Mouse (Mus musculus): ENCODE measurements around the gene Sorbs1.

The Sorbs1 gene

DNA sequence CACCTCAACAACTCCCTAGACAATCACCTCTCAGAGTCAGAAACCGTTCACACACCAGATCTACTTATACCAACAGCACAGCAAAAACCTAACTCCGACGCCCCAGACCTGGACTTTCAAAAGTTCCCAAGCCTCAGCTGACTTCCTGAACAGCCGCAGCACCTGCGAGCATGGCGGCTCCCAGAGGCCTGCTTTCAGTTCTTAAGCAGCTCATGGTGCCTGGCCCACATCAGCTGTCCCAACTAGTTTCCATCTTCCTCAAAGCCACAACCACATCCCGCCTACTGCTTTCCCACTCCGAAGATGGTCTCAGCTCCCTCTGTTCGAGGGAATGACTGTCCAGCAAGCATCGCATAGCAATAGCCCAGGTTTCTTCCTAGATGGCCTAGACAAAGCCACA lies 74.7 kb downstream of the Sorbs1 start:
- no peak for DNase-seq (ENCODE audit: low read depth in 2 of 2, low spot score in 2 of 2)

DNA sequence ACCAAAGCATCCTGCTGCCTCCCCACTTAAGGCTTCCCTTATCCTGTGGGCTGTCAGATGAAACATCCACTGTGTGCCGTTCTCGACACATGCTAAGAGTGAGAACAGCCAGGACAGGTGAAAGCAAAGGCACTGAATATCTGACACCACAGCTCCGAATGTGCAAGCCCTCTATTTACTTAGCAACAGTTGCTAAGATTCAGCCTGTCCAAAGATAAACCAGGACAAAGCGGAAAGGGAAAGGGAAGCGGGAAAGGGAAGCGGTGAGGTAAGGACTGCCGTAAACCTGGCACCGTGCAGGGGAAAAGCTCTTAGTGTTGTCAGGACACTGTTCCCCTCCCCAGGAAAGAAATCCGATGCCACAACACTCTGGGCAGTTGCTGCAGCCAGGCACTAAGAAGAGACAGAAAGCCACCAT lies 75.9 kb downstream of the Sorbs1 start:
- DNase-seq (ENCODE audit: low read depth in 2 of 2, low spot score in 2 of 2), result no peak

DNA sequence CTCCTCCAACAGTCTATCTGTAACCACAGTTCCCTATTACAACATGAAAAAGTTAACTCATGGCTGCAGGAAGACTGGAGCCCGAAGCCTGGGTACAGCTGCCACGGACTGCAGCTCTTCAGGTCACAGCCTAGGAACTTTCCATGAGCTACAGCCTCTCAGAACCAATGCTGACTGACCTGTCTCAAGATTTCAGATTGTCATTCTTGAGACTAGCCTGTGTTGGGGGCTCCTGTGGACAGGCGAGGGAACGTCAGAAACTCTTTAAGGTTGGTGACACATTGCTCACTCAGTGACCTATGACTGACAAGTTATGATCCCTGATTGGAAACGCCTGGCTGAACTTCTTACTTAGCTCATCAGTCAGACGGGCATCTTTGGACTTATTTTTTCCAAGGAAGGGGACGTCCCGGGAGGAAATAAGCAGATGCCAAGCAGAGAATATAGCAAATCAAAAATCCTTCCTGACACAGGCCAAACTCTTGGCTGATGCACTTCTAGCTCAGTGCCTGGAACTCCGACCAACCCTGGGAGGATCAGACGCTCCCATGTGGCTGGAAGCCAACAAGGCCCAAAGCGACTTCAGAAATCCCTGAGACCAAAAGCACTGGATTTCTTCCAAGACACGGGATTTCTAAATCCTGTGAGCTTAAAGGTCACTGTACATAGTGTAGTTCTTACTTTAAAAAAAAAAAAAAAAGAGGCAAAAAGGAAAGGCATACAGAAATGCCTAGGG lies 76.9 kb downstream of the Sorbs1 start:
- no peak for DNase-seq (ENCODE audit: low read depth in 2 of 2, low spot score in 2 of 2)

DNA sequence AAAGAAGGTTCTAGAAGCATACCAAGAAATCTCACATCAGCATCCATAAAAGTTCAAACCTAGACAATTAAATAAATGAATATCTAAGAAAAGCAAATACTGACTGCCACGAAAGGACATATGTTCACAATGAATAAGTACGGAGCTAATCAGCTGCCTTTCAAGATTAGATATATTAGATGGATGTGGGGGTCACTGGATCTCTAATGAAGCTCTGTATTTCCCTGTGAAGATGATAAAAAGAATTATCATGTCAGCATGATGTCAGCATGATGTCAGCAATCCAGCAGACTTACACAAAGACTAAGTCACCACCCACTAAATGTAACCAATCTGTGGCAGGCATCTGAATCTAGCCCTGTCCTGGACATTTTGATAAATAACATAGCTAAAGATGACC lies 77.8 kb downstream of the Sorbs1 start:
- no peak for DNase-seq (ENCODE audit: low read depth in 2 of 2, low spot score in 2 of 2)

- DNase-seq (ENCODE audit: low read depth in 2 of 2, low spot score in 2 of 2), result no peak
Observed at GRCm38 (mm10) chr19:40435045-40435444, 78.5 kb downstream of the Sorbs1 start.

GRCm38 (mm10) chr19:40434042-40434869 lies 79.3 kb downstream of the Sorbs1 start:
- no peak for DNase-seq (ENCODE audit: low read depth in 2 of 2, low spot score in 2 of 2)

DNA sequence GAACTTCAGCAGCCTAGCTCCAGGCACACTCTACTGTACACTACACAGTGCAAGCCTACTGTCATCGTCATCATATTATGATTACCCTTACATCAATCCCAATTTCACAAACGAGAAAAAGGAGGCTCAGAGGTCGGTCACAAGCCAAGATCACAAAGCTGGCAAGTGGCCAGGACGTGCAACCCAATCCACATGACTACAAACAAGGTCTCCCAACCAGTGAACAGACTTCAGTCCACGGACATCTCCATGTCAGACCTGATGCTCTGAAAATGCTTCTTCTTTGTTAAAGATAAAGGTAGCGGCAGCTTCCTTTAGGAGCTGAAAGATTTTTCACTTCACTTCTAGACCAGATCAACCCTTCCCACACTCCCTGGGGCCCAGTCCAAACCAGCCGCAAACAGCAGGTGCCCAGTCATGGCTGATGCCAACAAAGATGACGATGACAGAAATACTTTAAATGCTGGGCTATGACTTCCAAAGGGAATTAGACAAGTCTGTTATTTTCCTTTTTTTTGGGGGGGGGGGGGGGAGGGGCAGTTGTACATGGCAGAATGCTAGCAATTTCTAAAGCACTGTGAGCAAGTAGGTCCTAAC lies 80.2 kb downstream of the Sorbs1 start:
- no peak for DNase-seq (ENCODE audit: low read depth in 2 of 2, low spot score in 2 of 2)

- DNase-seq (ENCODE audit: low read depth in 2 of 2, low spot score in 2 of 2), result no peak
Observed at GRCm38 (mm10) chr19:40431969-40432368, 81.6 kb downstream of the Sorbs1 start.

GRCm38 (mm10) chr19:40429572-40429971 lies 84.0 kb downstream of the Sorbs1 start:
- DNase-seq (ENCODE audit: low read depth in 2 of 2, low spot score in 2 of 2), result no peak

DNA sequence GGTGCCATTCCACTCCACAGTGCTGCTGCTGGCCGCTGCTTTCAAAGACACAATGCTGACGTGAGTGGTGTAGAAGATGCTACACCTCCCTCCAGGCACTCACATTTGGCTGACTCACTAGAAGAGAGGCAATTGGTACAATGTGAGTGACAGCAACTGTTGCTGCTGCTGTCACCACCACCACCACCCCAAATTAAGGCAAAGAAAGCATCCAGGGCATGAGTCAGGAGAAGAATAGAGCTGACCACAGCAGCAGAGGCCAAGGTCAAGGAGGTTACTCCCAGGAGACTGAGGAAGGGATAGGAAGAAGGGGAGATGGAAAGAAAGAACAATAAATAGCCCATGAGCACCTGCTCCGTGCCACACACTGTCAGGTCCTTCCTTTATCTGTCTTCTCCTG lies 84.4 kb downstream of the Sorbs1 start:
- DNase-seq (ENCODE audit: low read depth in 2 of 2, low spot score in 2 of 2), result no peak

DNA sequence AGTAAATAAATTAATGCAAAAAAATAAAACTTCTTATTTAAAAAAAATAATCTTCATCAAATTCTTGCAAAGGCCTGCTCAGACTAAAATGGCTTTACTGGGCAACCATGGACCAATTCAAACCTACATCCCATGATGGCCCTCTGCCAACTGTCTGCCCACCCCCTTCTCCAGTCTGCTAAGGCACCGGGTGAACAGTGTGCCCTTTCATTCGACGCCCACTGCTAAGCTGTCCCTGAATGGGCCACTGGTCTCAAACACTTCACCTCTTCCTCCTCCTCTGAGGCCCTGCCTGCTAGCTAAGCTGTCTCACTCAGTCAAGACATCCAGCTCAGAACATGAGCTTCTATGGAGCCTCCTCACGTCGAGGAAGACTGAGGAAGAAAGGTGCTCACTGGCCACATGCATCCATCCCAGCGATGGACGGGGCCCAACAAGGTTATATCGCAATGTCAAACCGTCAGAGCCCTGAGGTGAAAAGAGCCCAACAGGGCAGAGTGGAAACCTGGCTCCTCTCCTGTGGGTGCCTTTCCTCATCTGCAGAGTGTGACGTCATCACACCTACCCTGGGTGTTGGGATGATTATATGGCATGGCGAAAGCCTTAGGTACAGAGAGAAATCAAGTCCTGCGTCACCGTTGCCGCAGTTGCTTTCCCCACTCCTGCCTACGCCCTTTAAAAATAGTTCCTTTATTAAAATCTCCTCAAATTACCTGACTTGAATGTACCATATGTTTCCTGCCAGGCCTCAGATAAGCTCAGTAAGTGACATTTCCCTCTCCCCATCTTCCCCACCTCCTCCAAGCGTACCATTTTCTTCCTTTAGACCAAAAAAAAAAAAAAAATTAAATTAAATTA lies 87.2 kb downstream of the Sorbs1 start:
- DNase-seq (ENCODE audit: low read depth in 2 of 2, low spot score in 2 of 2), result no peak

- no peak for DNase-seq (ENCODE audit: low read depth in 2 of 2, low spot score in 2 of 2)
Observed at GRCm38 (mm10) chr19:40425326-40425725, 88.3 kb downstream of the Sorbs1 start.

GRCm38 (mm10) chr19:40421037-40421436 lies 92.5 kb downstream of the Sorbs1 start:
- DNase-seq (ENCODE audit: low read depth in 2 of 2, low spot score in 2 of 2), result no peak

GRCm38 (mm10) chr19:40419315-40419714 lies 94.3 kb downstream of the Sorbs1 start:
- DNase-seq (ENCODE audit: low read depth in 2 of 2, low spot score in 2 of 2), result no peak

GRCm38 (mm10) chr19:40417155-40417821 lies 96.3 kb downstream of the Sorbs1 start:
- DNase-seq (ENCODE audit: low read depth in 2 of 2, low spot score in 2 of 2), result no peak

DNA sequence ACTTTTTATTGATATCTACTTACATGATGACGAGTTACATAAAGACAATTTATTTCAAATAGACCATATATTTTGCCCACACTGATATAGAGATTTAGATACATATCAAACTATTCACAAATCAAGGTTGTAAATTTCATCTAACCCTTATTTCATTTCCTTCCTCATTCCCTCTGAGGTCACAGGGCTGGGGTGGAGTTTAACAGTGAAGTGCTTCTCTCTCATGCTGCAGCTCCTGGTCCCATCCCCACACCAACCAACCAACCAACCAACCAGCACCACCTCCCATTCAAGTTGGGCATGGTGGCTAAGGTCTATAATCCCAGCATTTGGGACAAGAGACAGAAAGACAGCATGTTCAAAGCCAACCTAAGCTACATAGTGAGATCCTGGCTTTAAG lies 97.9 kb downstream of the Sorbs1 start:
- DNase-seq (ENCODE audit: low read depth in 2 of 2, low spot score in 2 of 2), result no peak

DNA sequence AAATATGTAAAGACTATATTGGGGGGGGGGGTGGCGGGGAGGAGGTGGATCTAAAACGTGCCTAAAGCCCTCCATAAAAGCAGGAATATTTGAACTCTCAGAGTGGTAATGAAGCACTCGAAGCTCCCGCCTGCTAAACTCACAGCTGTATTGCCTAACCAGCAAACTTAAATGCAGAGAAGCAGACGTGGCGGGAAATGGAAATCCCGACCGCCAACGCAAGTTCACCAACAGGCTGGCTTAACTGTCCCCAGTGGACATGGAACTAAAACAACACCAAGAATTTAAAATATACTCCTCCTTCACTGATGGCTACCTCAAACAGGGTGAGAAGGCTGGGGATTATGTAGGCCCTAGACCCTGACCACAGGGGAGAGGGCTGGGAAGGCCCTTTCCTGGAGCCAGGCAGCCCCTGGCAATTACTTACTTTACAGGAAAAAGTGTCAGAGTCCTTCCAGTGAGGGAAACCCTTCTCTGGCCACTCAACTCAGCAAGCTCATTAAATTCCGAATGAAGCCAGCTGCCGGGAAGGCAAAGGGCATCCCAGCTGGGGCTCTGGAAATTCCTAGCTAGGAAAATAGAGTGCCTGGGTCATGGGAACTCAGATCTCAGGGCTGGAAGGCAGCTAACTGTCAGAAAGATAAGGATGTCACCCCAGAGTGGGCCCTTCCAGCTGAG lies 98.6 kb downstream of the Sorbs1 start:
- DNase-seq (ENCODE audit: low read depth in 2 of 2, low spot score in 2 of 2), result no peak

DNA sequence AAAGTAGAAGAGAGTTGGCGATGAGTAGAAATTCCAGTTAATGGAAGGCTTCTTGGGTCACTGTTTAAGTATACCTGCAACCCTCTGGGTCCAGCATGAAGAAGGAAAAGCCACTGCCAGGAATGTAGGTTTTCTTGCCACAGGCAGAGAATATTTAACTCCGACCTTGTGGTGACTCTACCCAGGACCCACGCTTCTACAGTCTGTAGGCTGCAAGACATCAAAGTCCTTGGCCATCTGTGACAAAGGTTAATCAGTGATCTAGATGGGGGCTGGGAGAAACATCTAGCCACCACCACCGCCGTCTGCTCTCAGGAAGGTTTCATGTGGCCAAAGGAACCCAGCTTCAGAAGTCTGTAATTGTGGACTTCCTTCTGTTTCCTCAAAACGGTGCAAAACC lies 99.2 kb downstream of the Sorbs1 start:
- no peak for DNase-seq (ENCODE audit: low read depth in 2 of 2, low spot score in 2 of 2)

GRCm38 (mm10) chr19:40411379-40411813 lies 102.2 kb downstream of the Sorbs1 start:
- DNase-seq (ENCODE audit: low read depth in 2 of 2, low spot score in 2 of 2), result no peak

DNA sequence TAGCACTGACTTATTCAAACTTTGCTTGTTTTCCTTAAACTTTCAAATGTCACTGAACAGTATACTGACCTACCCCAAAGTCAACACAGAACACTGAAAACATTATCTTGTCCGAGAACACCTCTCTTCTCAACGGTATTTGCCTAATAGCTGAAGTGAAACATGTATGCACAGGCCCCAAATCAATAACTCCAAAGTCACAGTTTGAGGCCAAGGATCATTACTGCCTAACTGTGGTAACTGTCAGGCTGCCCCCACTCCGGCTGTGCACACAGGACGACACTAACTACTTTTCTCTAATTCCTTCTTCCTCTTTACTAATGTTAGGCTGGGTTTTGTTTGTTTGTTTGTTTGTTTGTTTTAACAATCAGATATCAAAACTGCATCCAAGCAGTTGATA lies 103.1 kb downstream of the Sorbs1 start:
- no peak for DNase-seq (ENCODE audit: low read depth in 2 of 2, low spot score in 2 of 2)

Measured in CD8-positive naive resting alpha-beta T cell, adult 2 months (primary cell).